Mouse (Mus musculus): ENCODE data around the gene Vsig10. TPM values are rescaled to one million over a fixed set of nuclear protein-coding genes. Genes with fewer than 3 reads are reported as not detected.

Gene Vsig10
- polyA plus RNA-seq, 1 experiment from 2014 or later = 1.1 TPM

GRCm38 (mm10) chr5:117313420-117313819 is 5.5 kb upstream of the Vsig10 start:
- H3K9me3 ChIP-seq (replicated peaks; ENCODE audit: control insufficient read depth, low read length) = no peaks in the 10 kb centered on the region
- H3K27ac ChIP-seq (ENCODE audit: low read depth, low read length) = no peak overlapping the region
- ATAC-seq = no peak
- 26% methylated on average over 14 of the region's 14 CpGs for WGBS
- H3K27me3 ChIP-seq (replicated peaks; ENCODE audit: control insufficient read depth, insufficient read depth, low read length) = no peaks in the 10 kb centered on the region
- H3K4me3 ChIP-seq (ENCODE audit: low read depth, low read length) = no peak overlapping the region
- H3K4me1 ChIP-seq (ENCODE audit: control insufficient read depth, insufficient read depth, low read length) = peaks cover 5% of the 10 kb centered on the region; the same call in 1 of the 2 replicates
- no peak overlapping the region for H3K9ac ChIP-seq (ENCODE audit: low read length)
- H3K4me2 ChIP-seq (ENCODE audit: low read length) = peak overlapping the region; percentile 18; the same call in 1 of the 2 replicates
- no peak for DNase-seq (ENCODE audit: low spot score)
- no peaks in the 10 kb centered on the region for H3K36me3 ChIP-seq (ENCODE audit: control insufficient read depth, insufficient read depth, low read length)

DNA sequence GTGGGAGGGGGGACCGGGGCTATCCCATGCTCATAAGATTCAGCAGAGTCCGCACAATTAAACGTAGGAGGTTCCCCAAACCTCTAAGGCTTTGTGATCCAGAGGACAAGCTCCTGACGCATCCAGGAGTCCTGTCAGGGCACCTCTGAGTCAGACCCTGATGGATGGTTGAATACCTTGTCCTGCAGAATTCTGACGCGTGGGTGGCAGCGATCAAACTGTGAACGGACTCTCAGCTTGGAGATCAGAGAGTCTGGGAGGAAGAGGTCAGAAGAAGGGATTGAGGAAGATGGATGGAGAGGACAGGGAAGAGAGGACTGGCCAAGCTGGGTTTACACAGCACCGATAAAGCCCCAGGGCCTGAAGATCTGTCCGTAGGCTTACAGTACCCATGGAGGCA is 5.0 kb upstream of the Vsig10 start:
- Histone ChIP-seq H3K9me3 (replicated peaks; ENCODE audit: control insufficient read depth, low read length) (no peaks in the 10 kb centered on the region), H3K4me1 (ENCODE audit: control insufficient read depth, insufficient read depth, low read length) (peaks cover 5% of the 10 kb centered on the region; the same call in 1 of the 2 replicates), H3K4me2 (ENCODE audit: low read length) (no peak overlapping the region; the same call in 1 of the 2 replicates), H3K27ac (ENCODE audit: low read depth, low read length) (no peak overlapping the region), H3K27me3 (replicated peaks; ENCODE audit: control insufficient read depth, insufficient read depth, low read length) (no peaks in the 10 kb centered on the region), H3K9ac (ENCODE audit: low read length) (no peak overlapping the region), H3K4me3 (ENCODE audit: low read depth, low read length) (no peak overlapping the region), H3K36me3 (ENCODE audit: control insufficient read depth, insufficient read depth, low read length) (no peaks in the 10 kb centered on the region)
- ATAC-seq (no peak), DNase-seq (ENCODE audit: low spot score) (no peak)
- WGBS = 46% methylated on average over 10 of the region's 10 CpGs

GRCm38 (mm10) chr5:117314587-117315428 is 4.1 kb upstream of the Vsig10 start:
- H3K9ac ChIP-seq (ENCODE audit: low read length) = 0 out of 2 replicates have a peak overlapping the region, but pooled peaks have one; percentile 1
- H3K36me3 ChIP-seq (ENCODE audit: control insufficient read depth, insufficient read depth, low read length) = no peaks in the 10 kb centered on the region
- WGBS = 14% methylated on average over 9 of the region's 9 CpGs
- no peak for ATAC-seq
- H3K4me3 ChIP-seq (ENCODE audit: low read depth, low read length) = no peak overlapping the region
- H3K4me1 ChIP-seq (ENCODE audit: control insufficient read depth, insufficient read depth, low read length) = peaks cover 9% of the 10 kb centered on the region
- H3K27ac ChIP-seq (ENCODE audit: low read depth, low read length) = no peak overlapping the region
- H3K9me3 ChIP-seq (replicated peaks; ENCODE audit: control insufficient read depth, low read length) = no peaks in the 10 kb centered on the region
- DNase-seq (ENCODE audit: low spot score) = peak; percentile 32
- H3K4me2 ChIP-seq (ENCODE audit: low read length) = no peak overlapping the region
- no peaks in the 10 kb centered on the region for H3K27me3 ChIP-seq (replicated peaks; ENCODE audit: control insufficient read depth, insufficient read depth, low read length)

DNA sequence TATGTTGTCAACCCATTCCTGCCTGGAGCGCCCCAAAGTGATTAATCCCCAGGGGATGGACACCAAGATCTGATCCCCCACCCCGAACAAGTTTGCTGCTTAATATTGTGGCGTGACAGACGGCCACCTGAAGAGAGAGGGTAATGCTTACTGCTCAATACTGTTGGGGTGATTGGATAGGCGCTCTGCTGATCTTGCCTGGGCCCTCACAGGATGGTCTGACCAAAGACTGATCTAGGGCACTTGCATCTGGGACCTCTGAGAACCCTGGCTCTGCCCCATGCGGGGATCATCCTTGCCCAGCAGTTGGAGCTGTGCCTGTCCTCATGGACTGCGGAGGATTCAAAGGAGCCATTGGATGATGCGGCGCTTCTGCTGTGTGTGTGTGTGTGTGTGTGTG is 4.9 kb downstream of the Vsig10 start:
- Histone ChIP-seq H3K4me3 (ENCODE audit: low read depth, low read length) (no peak overlapping the region), H3K27me3 (replicated peaks; ENCODE audit: control insufficient read depth, insufficient read depth, low read length) (no peaks in the 10 kb centered on the region), H3K4me1 (ENCODE audit: control insufficient read depth, insufficient read depth, low read length) (peaks cover 5% of the 10 kb centered on the region), H3K27ac (ENCODE audit: low read depth, low read length) (no peak overlapping the region), H3K36me3 (ENCODE audit: control insufficient read depth, insufficient read depth, low read length) (no peaks in the 10 kb centered on the region), H3K9me3 (replicated peaks; ENCODE audit: control insufficient read depth, low read length) (no peaks in the 10 kb centered on the region), H3K4me2 (ENCODE audit: low read length) (no peak overlapping the region), H3K9ac (ENCODE audit: low read length) (no peak overlapping the region)
- no peak for ATAC-seq
- 90% methylated on average over 9 of the region's 9 CpGs for WGBS
- DNase-seq (ENCODE audit: low spot score) = no peak

GRCm38 (mm10) chr5:117326408-117326807 is 7.5 kb downstream of the Vsig10 start:
- DNase-seq (ENCODE audit: low spot score) = no peak
- Histone ChIP-seq H3K27me3 (replicated peaks; ENCODE audit: control insufficient read depth, insufficient read depth, low read length) (no peaks in the 10 kb centered on the region), H3K4me2 (ENCODE audit: low read length) (no peak overlapping the region), H3K27ac (ENCODE audit: low read depth, low read length) (no peak overlapping the region), H3K4me1 (ENCODE audit: control insufficient read depth, insufficient read depth, low read length) (no peaks in the 10 kb centered on the region), H3K36me3 (ENCODE audit: control insufficient read depth, insufficient read depth, low read length) (no peaks in the 10 kb centered on the region), H3K9me3 (replicated peaks; ENCODE audit: control insufficient read depth, low read length) (no peaks in the 10 kb centered on the region), H3K9ac (ENCODE audit: low read length) (no peak overlapping the region), H3K4me3 (ENCODE audit: low read depth, low read length) (no peak overlapping the region)
- 82% methylated on average over 6 of the region's 6 CpGs for WGBS
- ATAC-seq = no peak

- WGBS = 87% methylated on average over 7 of the region's 7 CpGs
- no peak for ATAC-seq
- H3K4me1 ChIP-seq (ENCODE audit: control insufficient read depth, insufficient read depth, low read length) = no peaks in the 10 kb centered on the region
Measured at GRCm38 (mm10) chr5:117330457-117330856, 11.6 kb downstream of the Vsig10 start.

DNA sequence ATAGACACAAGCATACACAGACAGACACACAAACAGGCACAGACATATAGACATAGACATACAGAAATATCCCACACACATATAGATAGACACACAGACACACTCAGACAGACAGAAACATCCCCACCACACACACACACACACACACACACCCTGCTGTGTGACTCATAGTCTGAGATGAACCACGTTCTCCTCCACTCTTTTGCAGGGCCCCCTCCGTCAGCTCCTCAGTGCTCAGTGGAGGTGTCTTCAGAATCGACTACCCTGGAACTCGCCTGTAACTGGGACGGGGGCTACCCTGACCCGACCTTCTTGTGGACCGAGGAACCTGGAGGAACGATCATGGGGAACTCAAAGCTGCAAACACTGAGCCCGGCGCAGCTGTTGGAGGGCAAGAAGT is 19.1 kb downstream of the Vsig10 start:
- Histone ChIP-seq H3K9me3 (replicated peaks; ENCODE audit: control insufficient read depth, low read length) (no peaks in the 10 kb centered on the region), H3K27me3 (replicated peaks; ENCODE audit: control insufficient read depth, insufficient read depth, low read length) (no peaks in the 10 kb centered on the region), H3K4me1 (ENCODE audit: control insufficient read depth, insufficient read depth, low read length) (no peaks in the 10 kb centered on the region), H3K9ac (ENCODE audit: low read length) (no peak overlapping the region), H3K27ac (ENCODE audit: low read depth, low read length) (no peak overlapping the region), H3K4me2 (ENCODE audit: low read length) (no peak overlapping the region), H3K36me3 (ENCODE audit: control insufficient read depth, insufficient read depth, low read length) (no peaks in the 10 kb centered on the region), H3K4me3 (ENCODE audit: low read depth, low read length) (no peak overlapping the region)
- no peak for ATAC-seq
- WGBS = 95% methylated on average over 10 of the region's 10 CpGs
- DNase-seq (ENCODE audit: low spot score) = no peak

More at GRCm38 (mm10) chr5:117330457-117330856, 11.6 kb downstream of the Vsig10 start:
- no peak for DNase-seq (ENCODE audit: low spot score)
- Histone ChIP-seq H3K27me3 (replicated peaks; ENCODE audit: control insufficient read depth, insufficient read depth, low read length) (no peaks in the 10 kb centered on the region), H3K9me3 (replicated peaks; ENCODE audit: control insufficient read depth, low read length) (no peaks in the 10 kb centered on the region), H3K27ac (ENCODE audit: low read depth, low read length) (no peak overlapping the region), H3K9ac (ENCODE audit: low read length) (no peak overlapping the region), H3K36me3 (ENCODE audit: control insufficient read depth, insufficient read depth, low read length) (no peaks in the 10 kb centered on the region), H3K4me3 (ENCODE audit: low read depth, low read length) (no peak overlapping the region), H3K4me2 (ENCODE audit: low read length) (no peak overlapping the region)

DNA sequence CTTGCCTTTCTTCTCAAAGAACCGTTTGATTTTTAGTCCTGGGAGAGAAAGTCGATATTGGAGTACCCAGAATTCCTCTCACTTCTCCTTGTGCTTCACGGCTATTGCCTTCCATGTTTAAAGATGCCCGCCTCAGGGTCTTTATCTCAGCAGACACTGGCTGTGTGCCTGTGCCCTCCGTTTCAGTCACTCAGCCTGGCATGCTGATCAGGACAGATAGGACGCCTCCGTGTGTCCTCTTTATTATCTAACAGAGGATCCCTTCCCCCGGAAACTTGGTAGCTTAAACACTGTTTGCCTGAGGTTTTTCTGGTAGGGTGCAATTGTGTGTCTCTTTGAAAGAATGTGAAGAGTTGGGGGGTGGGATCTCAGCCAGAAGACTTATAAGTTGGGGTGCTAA is 19.6 kb downstream of the Vsig10 start:
- WGBS = 83% methylated on average over 8 of the region's 8 CpGs
- no peaks in the 10 kb centered on the region for H3K9me3 ChIP-seq (replicated peaks; ENCODE audit: control insufficient read depth, low read length)

GRCm38 (mm10) chr5:117340081-117340480 is 21.2 kb downstream of the Vsig10 start:
- Histone ChIP-seq H3K4me2 (ENCODE audit: low read length) (no peak overlapping the region), H3K27me3 (replicated peaks; ENCODE audit: control insufficient read depth, insufficient read depth, low read length) (no peaks in the 10 kb centered on the region), H3K36me3 (ENCODE audit: control insufficient read depth, insufficient read depth, low read length) (no peaks in the 10 kb centered on the region), H3K4me3 (ENCODE audit: low read depth, low read length) (no peak overlapping the region), H3K4me1 (ENCODE audit: control insufficient read depth, insufficient read depth, low read length) (no peaks in the 10 kb centered on the region), H3K27ac (ENCODE audit: low read depth, low read length) (no peak overlapping the region), H3K9me3 (replicated peaks; ENCODE audit: control insufficient read depth, low read length) (no peaks in the 10 kb centered on the region), H3K9ac (ENCODE audit: low read length) (no peak overlapping the region)
- 87% methylated on average over 6 of the region's 6 CpGs for WGBS
- DNase-seq (ENCODE audit: low spot score) = no peak
- no peak for ATAC-seq

More for the DNA sequence above, 19.6 kb downstream of the Vsig10 start:
- ATAC-seq (no peak), DNase-seq (ENCODE audit: low spot score) (no peak)
- Histone ChIP-seq H3K4me2 (ENCODE audit: low read length) (no peak overlapping the region), H3K9ac (ENCODE audit: low read length) (no peak overlapping the region), H3K4me1 (ENCODE audit: control insufficient read depth, insufficient read depth, low read length) (no peaks in the 10 kb centered on the region), H3K4me3 (ENCODE audit: low read depth, low read length) (no peak overlapping the region), H3K27ac (ENCODE audit: low read depth, low read length) (no peak overlapping the region), H3K36me3 (ENCODE audit: control insufficient read depth, insufficient read depth, low read length) (no peaks in the 10 kb centered on the region), H3K27me3 (replicated peaks; ENCODE audit: control insufficient read depth, insufficient read depth, low read length) (no peaks in the 10 kb centered on the region)

Data from forebrain, embryonic 14.5 days (tissue).